Mouse (Mus musculus): ENCODE measurements around the gene Ahdc1. TPM values are rescaled to one million over a fixed set of nuclear protein-coding genes. Genes with fewer than 3 reads are reported as not detected.

Ahdc1 gene
- polyA plus RNA-seq, 1 experiment from 2014 or later, result 10.4 TPM

- WGBS, result 87% methylated on average over 3 of the region's 3 CpGs
- H3K4me1 ChIP-seq (ENCODE audit: control insufficient read depth, insufficient read depth, low read depth, low read length), result peaks cover 18% of the 10 kb centered on the region
- no peak overlapping the region for H3K9ac ChIP-seq (ENCODE audit: low read depth, low read length)
- H3K4me2 ChIP-seq (ENCODE audit: low read length), result no peak overlapping the region
- no peak overlapping the region for H3K27ac ChIP-seq (ENCODE audit: low read depth, low read length)
- no peak for ATAC-seq
- no peaks in the 10 kb centered on the region for H3K9me3 ChIP-seq (ENCODE audit: control insufficient read depth, low read length)
- H3K36me3 ChIP-seq (ENCODE audit: control insufficient read depth, insufficient read depth, low read length), result no peaks in the 10 kb centered on the region
- no peak overlapping the region for H3K4me3 ChIP-seq (ENCODE audit: low read length)
- no peaks in the 10 kb centered on the region for H3K27me3 ChIP-seq (replicated peaks; ENCODE audit: control insufficient read depth, insufficient read depth, low read length)
Measured at GRCm38 (mm10) chr4:133127079-133127478, 116.0 kb downstream of the Ahdc1 start.

Other genes with a start within 250 kb of the Ahdc1 start
- gene Rpa2, start 242.9 kb upstream of the Ahdc1 start, polyA plus RNA-seq (2015; fragmentation: Nextera tagmentation; extraction: Ambion mirVana), result 40.7 and 43.6 TPM in 2 replicates
- gene Themis2, start 214.9 kb upstream of the Ahdc1 start, polyA plus RNA-seq (2015; fragmentation: Nextera tagmentation; extraction: Ambion mirVana), result 0.36 and 0.64 TPM in 2 replicates
- gene Ppp1r8, start 168.1 kb upstream of the Ahdc1 start, polyA plus RNA-seq (2015; fragmentation: Nextera tagmentation; extraction: Ambion mirVana), result 58.3 and 59.4 TPM in 2 replicates
- gene Stx12, start 126.8 kb upstream of the Ahdc1 start, polyA plus RNA-seq (2015; fragmentation: Nextera tagmentation; extraction: Ambion mirVana), result 151 and 156 TPM in 2 replicates
- 33.5 and 40.6 TPM in 2 replicates for gene Fam76a, start 88.7 kb upstream of the Ahdc1 start, polyA plus RNA-seq (2015; fragmentation: Nextera tagmentation; extraction: Ambion mirVana)
- 0.16 and 0.23 TPM in 2 replicates for gene Fgr, start 37.2 kb upstream of the Ahdc1 start, polyA plus RNA-seq (2015; fragmentation: Nextera tagmentation; extraction: Ambion mirVana)
- 22.7 and 23.2 TPM in 2 replicates for gene Wasf2, start 119.2 kb downstream of the Ahdc1 start, polyA plus RNA-seq (2015; fragmentation: Nextera tagmentation; extraction: Ambion mirVana)
- gene Cd164l2, start 200.9 kb downstream of the Ahdc1 start, polyA plus RNA-seq (2015; fragmentation: Nextera tagmentation; extraction: Ambion mirVana), result 5.6 and 8.3 TPM in 2 replicates
- gene Gpr3, start 201.3 kb downstream of the Ahdc1 start, polyA plus RNA-seq (2015; fragmentation: Nextera tagmentation; extraction: Ambion mirVana), result 2.5 TPM in 2 replicates
- 2.6 and 4.2 TPM in 2 replicates for gene Map3k6, start 229.6 kb downstream of the Ahdc1 start, polyA plus RNA-seq (2015; fragmentation: Nextera tagmentation; extraction: Ambion mirVana)